ENCODE assay signal across 24 mouse cellular contexts in the genomic region with DNA sequence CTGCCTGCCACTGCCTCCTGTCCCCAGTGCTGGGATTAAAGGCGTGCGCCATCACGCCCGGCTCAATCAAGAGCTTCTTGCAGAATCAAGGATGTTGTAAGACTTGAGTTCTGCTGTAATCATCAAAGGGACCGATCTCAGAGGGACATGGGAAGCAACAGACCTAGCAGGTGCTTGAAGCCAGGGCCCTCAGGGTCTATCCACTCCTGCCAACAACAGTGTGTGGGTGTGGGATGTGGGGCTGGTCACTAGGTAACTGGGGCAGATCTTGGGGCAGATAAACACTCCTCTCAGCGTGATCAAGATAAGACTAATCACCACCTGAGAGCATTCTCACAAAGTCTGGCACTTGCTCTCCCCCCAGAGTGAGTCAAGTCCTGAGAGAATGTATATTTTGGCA. TPM values are rescaled to one million over a fixed set of nuclear protein-coding genes. Genes with fewer than 3 reads are reported as not detected.
A peak's percentile ranks its signal among the peaks of the same experiment; 100 is the strongest.
DNase-seq lines count a peak whose midpoint lies in the region; ATAC-seq and TF ChIP-seq lines count a peak whose summit lies in the region.
"Had no signal": no experiment of that assay in that cellular context is flagged by ENCODE, and none has a peak within 500 bp of the region (broad histone marks: within the 10 kb centered on the region; RNA-seq: fewer than 3 reads in every experiment).

No protein-coding gene starts in this region.

- H3K9me3 ChIP-seq in liver, embryonic 12.5 days (replicated peaks) = 0 out of 2 replicates have a peak, but pooled peaks cover 5% of the 10 kb centered on the region
- no peaks in the 10 kb centered on the region for H3K9me3 ChIP-seq in lung, postnatal 0 days (ENCODE audit: low read length)
- H3K9me3 ChIP-seq in midbrain, embryonic 14.5 days (ENCODE audit: control insufficient read depth, low read length) = no peaks in the 10 kb centered on the region
- H3K9me3 ChIP-seq: forebrain, embryonic 12.5 days; heart, embryonic 13.5 days; kidney, embryonic 15.5 days; limb, embryonic 15.5 days; midbrain, embryonic 15.5 days; neural tube, embryonic 13.5 days had no signal

- 80% methylated on average over 6 of the region's 6 CpGs for WGBS in liver, embryonic 12.5 days (ENCODE audit: insufficient replicate concordance)
- WGBS in lung, postnatal 0 days = 59% methylated on average over 6 of the region's 6 CpGs
- WGBS in midbrain, embryonic 14.5 days = 92% methylated on average over 6 of the region's 6 CpGs

- TF ChIP-seq CTCF in lung, postnatal 0 days (IDR thresholded peaks at IDR 0.05) = no peak

- H3K9ac ChIP-seq in liver, embryonic 12.5 days = no peak overlapping the region
- H3K9ac ChIP-seq in lung, postnatal 0 days (replicated peaks; ENCODE audit: low read depth) = no peak overlapping the region
- no peak overlapping the region for H3K9ac ChIP-seq in midbrain, embryonic 14.5 days (replicated peaks; ENCODE audit: low read length)
- H3K9ac ChIP-seq: forebrain, embryonic 12.5 days; heart, embryonic 13.5 days; kidney, embryonic 15.5 days; limb, embryonic 15.5 days; midbrain, embryonic 15.5 days; neural tube, embryonic 13.5 days had no signal

- ATAC-seq in liver, embryonic 12.5 days = no peak
- ATAC-seq in lung, postnatal 0 days = peak; percentile 97
- ATAC-seq in midbrain, embryonic 14.5 days (ENCODE audit: low FRiP score, low TSS enrichment) = no peak
- ATAC-seq: midbrain, embryonic 15.5 days had no signal

- peak overlapping the region; percentile 41; the same call in 1 of the 2 replicates for H3K4me2 ChIP-seq in liver, embryonic 12.5 days
- H3K4me2 ChIP-seq in lung, postnatal 0 days (replicated peaks; ENCODE audit: low read depth, low read length) = no peak overlapping the region
- H3K4me2 ChIP-seq in midbrain, embryonic 14.5 days (ENCODE audit: low read length) = no peak overlapping the region
- H3K4me2 ChIP-seq: forebrain, embryonic 12.5 days; heart, embryonic 13.5 days; kidney, embryonic 15.5 days; limb, embryonic 15.5 days; midbrain, embryonic 15.5 days; neural tube, embryonic 13.5 days had no signal

- H3K27ac ChIP-seq in liver, embryonic 12.5 days = no peak overlapping the region
- peak overlapping the region; percentile 14; the same call in 1 of the 2 replicates for H3K27ac ChIP-seq in lung, postnatal 0 days (ENCODE audit: low read length)
- H3K27ac ChIP-seq in midbrain, embryonic 14.5 days (replicated peaks; ENCODE audit: low read depth, low read length) = no peak overlapping the region
- H3K27ac ChIP-seq: forebrain, embryonic 12.5 days; heart, embryonic 13.5 days; kidney, embryonic 15.5 days; limb, embryonic 15.5 days; midbrain, embryonic 15.5 days; neural tube, embryonic 13.5 days had no signal

- H3K4me1 ChIP-seq in liver, embryonic 12.5 days = peaks cover 52% of the 10 kb centered on the region
- H3K4me1 ChIP-seq in lung, postnatal 0 days (ENCODE audit: insufficient read depth, low read depth, low read length) = peaks cover 3% of the 10 kb centered on the region; the same call in 1 of the 2 replicates
- no peaks in the 10 kb centered on the region for H3K4me1 ChIP-seq in midbrain, embryonic 14.5 days (ENCODE audit: control insufficient read depth, insufficient read depth, low read length)
- H3K4me1 ChIP-seq: limb, embryonic 15.5 days; midbrain, embryonic 15.5 days; neural tube, embryonic 13.5 days had no signal

- peaks cover 14% of the 10 kb centered on the region for H3K27me3 ChIP-seq in liver, embryonic 12.5 days (replicated peaks)
- H3K27me3 ChIP-seq in lung, postnatal 0 days (replicated peaks; ENCODE audit: insufficient read depth, low read length) = no peaks in the 10 kb centered on the region
- no peaks in the 10 kb centered on the region for H3K27me3 ChIP-seq in midbrain, embryonic 14.5 days (ENCODE audit: control insufficient read depth, insufficient read depth, low read length)
- H3K27me3 ChIP-seq: forebrain, embryonic 12.5 days; kidney, embryonic 15.5 days; limb, embryonic 15.5 days; midbrain, embryonic 15.5 days; neural tube, embryonic 13.5 days had no signal

- DNase-seq in liver = no peak
- DNase-seq in fat pad, adult 2 months (ENCODE audit: extremely low read depth, low read depth, low spot score) = peak; percentile 100
- DNase-seq in lung, postnatal 0 days (ENCODE audit: low spot score) = peak; percentile 91
- no peak for DNase-seq in midbrain, embryonic 14.5 days
- DNase-seq in gastrocnemius, postnatal 4 days (ENCODE audit: low spot score in 2 of 2) = no peak
- DNase-seq in natural killer cell, adult 2 months (ENCODE audit: low spot score in 2 of 2) = no peak
- DNase-seq: adrenal gland, adult 8-10 months; cerebellum, adult 18-20 months; cerebellum, postnatal 14 days; heart, adult 11 months; heart, postnatal 14 days; kidney, adult 11 months; kidney, postnatal 36 days; left cerebral cortex, postnatal 4 days; retina, postnatal 1 day; right cerebral cortex, postnatal 4 days; thymus, postnatal 14 days had no signal

- peak; percentile 76 for TF ChIP-seq EP300 in lung, postnatal 0 days (IDR thresholded peaks at IDR 0.05)

- H3K4me3 ChIP-seq in liver, embryonic 12.5 days = no peak overlapping the region
- H3K4me3 ChIP-seq in lung, postnatal 0 days (ENCODE audit: low read depth, low read length) = no peak overlapping the region
- H3K4me3 ChIP-seq in midbrain, embryonic 14.5 days (replicated peaks; ENCODE audit: low read depth, low read length) = no peak overlapping the region
- H3K4me3 ChIP-seq: forebrain, embryonic 12.5 days; heart, embryonic 13.5 days; kidney, embryonic 15.5 days; limb, embryonic 15.5 days; midbrain, embryonic 15.5 days; neural tube, embryonic 13.5 days had no signal

- no peaks in the 10 kb centered on the region for H3K36me3 ChIP-seq in liver, embryonic 12.5 days
- no peaks in the 10 kb centered on the region for H3K36me3 ChIP-seq in lung, postnatal 0 days (ENCODE audit: insufficient read depth, low read length)
- no peaks in the 10 kb centered on the region for H3K36me3 ChIP-seq in midbrain, embryonic 14.5 days (ENCODE audit: control insufficient read depth, insufficient read depth, low read length)
- H3K36me3 ChIP-seq: forebrain, embryonic 12.5 days; heart, embryonic 13.5 days; kidney, embryonic 15.5 days; limb, embryonic 15.5 days; midbrain, embryonic 15.5 days; neural tube, embryonic 13.5 days had no signal

RNA-seq across cellular contexts. Expression of gene Agpat3, which starts 19.5 kb away (rescaled TPM):
- 25.3 and 25.7 TPM in 2 replicates for polyA plus RNA-seq in liver, embryonic 12.5 days (2016; fragmentation: Nextera tagmentation; extraction: Ambion mirVana)
- polyA plus RNA-seq in lung, postnatal 0 days (2015; fragmentation: Nextera tagmentation; extraction: Ambion mirVana) = 119 and 129 TPM in 2 replicates
- 61.4 and 68.0 TPM in 2 replicates for polyA plus RNA-seq in midbrain, embryonic 14.5 days (2014; fragmentation: Nextera tagmentation; extraction: Ambion mirVana)
- total RNA-seq in gastrocnemius, postnatal 4 days (2021) = 100 to 1,000 TPM; 231 to 259 TPM

RNA-seq across cellular contexts. Expression of gene Rrp1, which starts 41.1 kb away (rescaled TPM):
- polyA plus RNA-seq in liver, embryonic 12.5 days (2016; fragmentation: Nextera tagmentation; extraction: Ambion mirVana) = 200 and 201 TPM in 2 replicates
- polyA plus RNA-seq in lung, postnatal 0 days (2015; fragmentation: Nextera tagmentation; extraction: Ambion mirVana) = 171 and 175 TPM in 2 replicates
- 305 and 353 TPM in 2 replicates for polyA plus RNA-seq in midbrain, embryonic 14.5 days (2014; fragmentation: Nextera tagmentation; extraction: Ambion mirVana)
- total RNA-seq in gastrocnemius, postnatal 4 days (2021) = 100 to 1,000 TPM; 113 to 119 TPM

RNA-seq across cellular contexts. Expression of gene Cstb, which starts 53.7 kb away (rescaled TPM):
- polyA plus RNA-seq in liver, embryonic 12.5 days (2016; fragmentation: Nextera tagmentation; extraction: Ambion mirVana) = 104 and 106 TPM in 2 replicates
- polyA plus RNA-seq in lung, postnatal 0 days (2015; fragmentation: Nextera tagmentation; extraction: Ambion mirVana) = 440 and 490 TPM in 2 replicates
- polyA plus RNA-seq in midbrain, embryonic 14.5 days (2014; fragmentation: Nextera tagmentation; extraction: Ambion mirVana) = 100 and 102 TPM in 2 replicates
- 10 to 100 TPM; 46.6 to 52.1 TPM for total RNA-seq in gastrocnemius, postnatal 4 days (2021)

Comparison
In these comparisons a context has a peak if more than half of its experiments do, and no peak if none do; other contexts are left out.
1. DNase-seq: peak in fat pad, adult 2 months (single experiment) and lung, postnatal 0 days (single experiment); none in liver (single experiment), midbrain, embryonic 14.5 days (single experiment), gastrocnemius, postnatal 4 days (0 of 2) and natural killer cell, adult 2 months (0 of 2).